Mouse (Mus musculus) bone marrow, adult 2 months (tissue): ENCODE results near the gene Olfr38.

Source experiments
- CTCF ChIP-seq: fragments of 200-500 bp; IDR thresholded peaks from 2 replicates; pipeline ENCODE4 v1.5.1; 2011; ENCODE audit warnings: low read length, control low read depth; ENCODE audit not compliant: control insufficient read depth, insufficient read depth
- POLR2A ChIP-seq: fragments of 200-500 bp; IDR thresholded peaks from 2 replicates; pipeline ENCODE4 v1.6.1; 2011; ENCODE audit warnings: low read depth, mild to moderate bottlenecking, control low read depth, low read length, borderline replicate concordance; ENCODE audit not compliant: control insufficient read depth

GRCm38 (mm10) chr6:42739071-42739470, 17.1 kb upstream of the Olfr38 start, which contains the start of gene Olfr453:
- TF ChIP-seq POLR2A (no peak), CTCF (no peak)
